Mouse (Mus musculus): ENCODE measurements around the gene Nsun6. TPM values are rescaled to one million over a fixed set of nuclear protein-coding genes. Genes with fewer than 3 reads are reported as not detected.
A peak's percentile ranks its signal among the peaks of the same experiment; 100 is the strongest.

The Nsun6 gene
- total RNA-seq, 2 experiments from 2014 or later: 5.5 to 11.2 TPM

DNA sequence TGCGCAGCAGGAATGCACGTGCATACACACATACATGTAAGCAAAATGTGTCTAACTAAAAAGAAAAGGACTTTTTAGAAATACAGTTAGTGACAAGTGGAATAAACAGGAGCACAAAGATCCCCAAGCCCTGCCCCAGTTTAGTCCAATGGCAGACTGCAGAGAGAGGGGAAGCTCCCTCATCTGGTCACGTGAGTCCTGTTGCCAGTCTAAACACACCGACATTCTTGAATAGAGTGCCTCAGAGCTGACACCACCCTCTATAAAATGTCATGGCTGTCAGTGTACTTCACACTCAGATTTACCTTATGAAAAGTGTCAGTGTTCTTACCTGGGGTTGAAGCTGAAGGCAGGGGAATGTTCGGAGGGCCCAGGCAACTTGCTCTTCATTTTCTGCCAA, 57.0 kb downstream of the Nsun6 start:
- ATAC-seq (replicated peaks; ENCODE audit: poor library complexity, severe bottlenecking): no peak

DNA sequence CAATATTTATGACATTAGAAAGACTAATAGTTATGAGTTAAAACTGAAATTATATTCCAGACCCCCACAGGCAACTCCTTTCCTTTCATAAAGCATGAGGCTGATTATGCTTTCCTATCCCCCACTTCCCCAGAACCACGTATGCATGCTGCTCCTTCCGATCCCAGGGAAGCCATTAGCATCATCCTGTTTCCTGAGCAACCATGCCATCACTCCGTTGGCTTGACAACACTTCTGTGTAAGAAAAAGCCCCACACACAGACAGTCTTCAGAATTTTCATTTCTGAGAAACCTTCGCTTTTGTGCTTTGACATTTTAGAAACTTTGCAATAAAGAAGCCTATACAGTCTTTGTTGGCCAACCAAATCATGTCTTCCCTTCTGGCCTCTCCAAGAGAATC, 58.8 kb downstream of the Nsun6 start:
- no peak for ATAC-seq (replicated peaks; ENCODE audit: poor library complexity, severe bottlenecking)

DNA sequence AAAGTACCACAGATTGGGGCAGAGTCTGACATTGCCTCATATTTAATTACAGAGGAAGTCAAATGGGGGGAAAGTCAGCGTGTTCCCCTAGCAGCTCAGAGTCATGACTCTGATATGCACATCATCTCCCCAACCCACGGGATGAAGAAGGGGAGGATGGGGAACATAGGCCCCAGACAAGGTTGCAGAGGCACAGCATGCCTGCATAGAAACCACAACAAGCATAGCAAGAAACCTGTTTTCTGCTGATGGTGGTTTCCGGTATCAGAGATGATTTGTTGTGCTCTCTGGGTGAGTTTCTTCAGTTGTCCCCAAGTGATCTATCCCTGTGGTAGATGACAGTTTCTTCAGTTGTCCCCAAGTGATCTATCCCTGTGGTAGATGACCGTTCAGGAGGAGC, 62.3 kb downstream of the Nsun6 start:
- no peak for ATAC-seq (replicated peaks; ENCODE audit: poor library complexity, severe bottlenecking)

GRCm38 (mm10) chr2:14989350-14989749, 65.5 kb downstream of the Nsun6 start:
- ATAC-seq (replicated peaks; ENCODE audit: poor library complexity, severe bottlenecking): no peak

DNA sequence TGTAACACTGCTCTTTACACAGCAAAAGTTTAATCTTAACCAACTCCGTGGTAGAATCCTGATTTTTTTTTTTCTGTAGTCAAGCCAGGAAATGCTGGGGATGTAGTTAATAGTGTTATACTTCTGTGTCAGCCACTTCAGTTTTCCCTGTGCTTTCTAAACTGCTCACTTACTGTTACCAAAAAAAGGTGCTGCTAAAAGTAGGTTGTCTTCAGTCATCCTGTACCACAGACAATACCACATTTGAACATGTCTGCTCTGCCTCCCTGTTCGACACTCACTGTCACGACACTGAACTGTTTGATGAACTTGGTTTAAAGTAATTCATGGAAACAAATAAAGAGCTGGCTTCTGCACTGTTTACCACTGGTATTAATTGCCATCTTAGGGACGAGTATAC, 66.4 kb downstream of the Nsun6 start:
- ATAC-seq (replicated peaks; ENCODE audit: poor library complexity, severe bottlenecking): no peak

DNA sequence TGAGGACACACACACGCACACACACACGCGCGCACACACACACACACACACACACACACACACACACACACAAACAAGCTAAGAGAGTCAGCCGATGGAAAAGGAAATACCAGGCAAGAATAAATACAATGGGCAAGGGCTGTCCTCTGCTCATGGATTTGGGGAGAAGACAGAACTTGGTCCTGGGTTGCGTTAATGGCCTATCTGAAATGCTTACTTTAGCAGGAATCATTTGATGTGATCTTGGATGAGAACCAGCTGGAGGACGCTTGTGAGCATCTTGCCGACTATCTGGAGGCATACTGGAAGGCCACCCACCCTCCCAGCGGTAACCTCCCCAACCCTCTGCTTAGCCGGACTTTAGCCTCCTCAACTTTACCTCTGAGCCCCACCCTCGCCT, 70.8 kb downstream of the Nsun6 start:
- ATAC-seq (replicated peaks; ENCODE audit: poor library complexity, severe bottlenecking): no peak

GRCm38 (mm10) chr2:14961493-14961892, 93.4 kb downstream of the Nsun6 start:
- peak; percentile 75 for ATAC-seq (replicated peaks; ENCODE audit: poor library complexity, severe bottlenecking)

DNA sequence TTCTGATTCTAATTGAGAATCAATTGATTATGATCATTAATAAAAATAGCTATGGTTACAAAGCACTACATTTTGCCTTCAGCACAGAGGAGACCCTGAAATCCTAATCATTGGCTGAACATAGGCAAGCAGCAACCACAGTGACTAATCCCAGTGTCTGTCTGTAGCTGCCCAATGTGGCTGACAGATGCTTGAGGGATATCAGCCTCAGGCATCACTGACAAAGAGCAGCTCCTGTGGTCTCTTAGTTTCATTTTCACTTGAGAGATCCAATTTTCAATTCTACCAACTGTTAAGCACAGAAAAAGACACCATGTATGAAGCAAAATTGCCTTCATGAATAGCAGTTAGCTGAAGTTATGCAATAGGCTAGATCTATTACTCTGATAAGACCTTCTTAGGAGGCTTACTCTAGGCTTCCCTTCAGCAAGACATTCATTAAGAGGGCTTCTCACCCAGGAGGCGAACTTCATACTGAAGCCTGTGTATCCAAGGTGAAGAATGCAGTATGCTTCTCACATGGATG, 93.8 kb downstream of the Nsun6 start:
- ATAC-seq (replicated peaks; ENCODE audit: poor library complexity, severe bottlenecking): peak; percentile 82

DNA sequence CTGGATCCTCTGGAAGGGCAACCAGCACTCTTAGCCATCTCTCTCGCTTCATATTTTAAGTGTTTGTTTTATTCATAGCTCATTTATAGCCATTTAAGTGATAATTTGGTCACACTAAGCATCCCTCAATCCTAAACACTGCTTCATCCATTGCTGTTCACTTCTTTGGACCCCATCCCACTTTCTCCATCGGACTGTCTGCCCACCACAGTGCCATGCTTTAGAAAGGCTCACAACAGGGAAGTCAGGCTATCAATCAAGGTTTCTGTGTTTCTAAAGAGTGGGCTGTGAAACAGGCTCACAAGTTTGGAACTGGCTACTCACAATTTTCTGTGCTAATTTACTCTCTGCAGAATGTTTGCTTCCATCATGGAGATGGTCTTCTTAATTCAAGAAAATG, 101.8 kb downstream of the Nsun6 start:
- ATAC-seq (replicated peaks; ENCODE audit: poor library complexity, severe bottlenecking): no peak

Other genes starting within 250 kb of the Nsun6 start
- gene Arl5b, start 5.7 kb downstream of the Nsun6 start, total RNA-seq (2014; fragmentation: Nextera tagmentation): 18.6 and 20.9 TPM in 2 replicates
- 11.7 and 17.4 TPM in 2 replicates for gene Arl5b, start 5.7 kb downstream of the Nsun6 start, total RNA-seq (2017)

Measured in granulocyte monocyte progenitor cell, adult 5-6 weeks (primary cell).